ENCODE assay signal across 21 mouse cellular contexts in genomic region chr2:115120206-115120503, GRCm38 (mm10).
DNase-seq lines count a peak whose midpoint lies in the region; ATAC-seq lines count a peak whose summit lies in the region.
"Had no signal": no experiment of that assay in that cellular context is flagged by ENCODE, and none has a peak within 500 bp of the region (broad histone marks: within the 10 kb centered on the region; RNA-seq: fewer than 3 reads in every experiment).

No protein-coding gene starts in this region.

- peak; percentile 72; the same call in 1 of the 2 replicates for ATAC-seq in hindbrain, embryonic 12.5 days (ENCODE audit: low FRiP score)
- ATAC-seq in hindbrain, embryonic 13.5 days (ENCODE audit: low FRiP score) = no peak
- peak; percentile 92 for ATAC-seq in forebrain, embryonic 13.5 days
- peak; percentile 21; the same call in 1 of the 2 replicates for ATAC-seq in hindbrain, embryonic 14.5 days (ENCODE audit: low FRiP score)
- ATAC-seq in midbrain, embryonic 15.5 days (replicated peaks) = peak; percentile 74
- no peak for ATAC-seq in cerebellum, adult (ENCODE audit: insufficient number of reproducible peaks, low FRiP score, low TSS enrichment)
- no peak for ATAC-seq in erythroid progenitor cell, adult 5-6 weeks (replicated peaks; ENCODE audit: low FRiP score, poor library complexity, severe bottlenecking)
- ATAC-seq: CD4-positive, CD25-positive, alpha-beta regulatory T cell, adult 4 months; intestine, embryonic 15.5 days had no signal

- H3K36me3 ChIP-seq in hindbrain, embryonic 12.5 days = no peaks in the 10 kb centered on the region
- no peaks in the 10 kb centered on the region for H3K36me3 ChIP-seq in hindbrain, embryonic 13.5 days
- H3K36me3 ChIP-seq in forebrain, embryonic 13.5 days (ENCODE audit: poor library complexity, severe bottlenecking) = no peaks in the 10 kb centered on the region
- H3K36me3 ChIP-seq in hindbrain, embryonic 14.5 days (replicated peaks; ENCODE audit: control insufficient read depth, insufficient read depth) = no peaks in the 10 kb centered on the region
- H3K36me3 ChIP-seq in midbrain, embryonic 15.5 days (replicated peaks) = no peaks in the 10 kb centered on the region
- H3K36me3 ChIP-seq: heart, embryonic 12.5 days; hindbrain, embryonic 15.5 days; intestine, embryonic 15.5 days had no signal

- H3K27me3 ChIP-seq in hindbrain, embryonic 12.5 days = no peaks in the 10 kb centered on the region
- H3K27me3 ChIP-seq in hindbrain, embryonic 13.5 days = no peaks in the 10 kb centered on the region
- H3K27me3 ChIP-seq in forebrain, embryonic 13.5 days = no peaks in the 10 kb centered on the region
- no peaks in the 10 kb centered on the region for H3K27me3 ChIP-seq in hindbrain, embryonic 14.5 days (ENCODE audit: control insufficient read depth, insufficient read depth, low read length)
- no peaks in the 10 kb centered on the region for H3K27me3 ChIP-seq in midbrain, embryonic 15.5 days (replicated peaks)
- H3K27me3 ChIP-seq: heart, embryonic 12.5 days; hindbrain, embryonic 15.5 days; intestine, embryonic 15.5 days had no signal

- H3K4me3 ChIP-seq in hindbrain, embryonic 12.5 days = no peak overlapping the region
- no peak overlapping the region for H3K4me3 ChIP-seq in hindbrain, embryonic 13.5 days
- H3K4me3 ChIP-seq in forebrain, embryonic 13.5 days = no peak overlapping the region
- H3K4me3 ChIP-seq in hindbrain, embryonic 14.5 days (replicated peaks; ENCODE audit: low read length) = no peak overlapping the region
- no peak overlapping the region for H3K4me3 ChIP-seq in midbrain, embryonic 15.5 days
- H3K4me3 ChIP-seq: erythroblast, embryonic 14.5 days; heart, adult 2 months; heart, embryonic 12.5 days; hindbrain, embryonic 15.5 days; intestine, embryonic 15.5 days had no signal

- no peak overlapping the region for H3K27ac ChIP-seq in hindbrain, embryonic 12.5 days
- no peak overlapping the region for H3K27ac ChIP-seq in hindbrain, embryonic 13.5 days
- peak overlapping the region; percentile 73 for H3K27ac ChIP-seq in forebrain, embryonic 13.5 days
- H3K27ac ChIP-seq in hindbrain, embryonic 14.5 days = no peak overlapping the region
- no peak overlapping the region for H3K27ac ChIP-seq in midbrain, embryonic 15.5 days
- H3K27ac ChIP-seq: heart, adult 2 months; hindbrain, embryonic 15.5 days; intestine, embryonic 15.5 days; liver, embryonic 14.5 days; macrophage had no signal

- no peak for DNase-seq in hindbrain, embryonic 14.5 days (ENCODE audit: low spot score)
- DNase-seq in right cerebral cortex, adult 2 months (ENCODE audit: low spot score in 2 of 2) = no peak
- DNase-seq: cerebellum, adult 18-20 months; heart, adult 2 months; kidney, adult 2 months; lung, adult 2 months; spleen, adult 18-20 months; thymus, postnatal 14 days had no signal

- H3K4me2 ChIP-seq in hindbrain, embryonic 12.5 days (replicated peaks) = no peak overlapping the region
- H3K4me2 ChIP-seq in hindbrain, embryonic 13.5 days = no peak overlapping the region
- 0 out of 2 replicates have a peak overlapping the region, but pooled peaks have one; percentile 2 for H3K4me2 ChIP-seq in forebrain, embryonic 13.5 days
- H3K4me2 ChIP-seq in hindbrain, embryonic 14.5 days (replicated peaks) = no peak overlapping the region
- H3K4me2 ChIP-seq in midbrain, embryonic 15.5 days = no peak overlapping the region
- H3K4me2 ChIP-seq: heart, embryonic 12.5 days; hindbrain, embryonic 15.5 days; intestine, embryonic 15.5 days had no signal

- H3K4me1 ChIP-seq in hindbrain, embryonic 12.5 days = no peaks in the 10 kb centered on the region
- H3K4me1 ChIP-seq in hindbrain, embryonic 13.5 days (replicated peaks) = peaks cover 8% of the 10 kb centered on the region; the same call in 1 of the 2 replicates
- H3K4me1 ChIP-seq in forebrain, embryonic 13.5 days = peaks cover 15% of the 10 kb centered on the region
- no peaks in the 10 kb centered on the region for H3K4me1 ChIP-seq in hindbrain, embryonic 14.5 days (replicated peaks; ENCODE audit: control insufficient read depth, insufficient read depth, low read length)
- no peaks in the 10 kb centered on the region for H3K4me1 ChIP-seq in midbrain, embryonic 15.5 days
- H3K4me1 ChIP-seq: heart, embryonic 12.5 days; hindbrain, embryonic 15.5 days; intestine, embryonic 15.5 days had no signal

- no peaks in the 10 kb centered on the region for H3K9me3 ChIP-seq in hindbrain, embryonic 12.5 days (replicated peaks)
- no peaks in the 10 kb centered on the region for H3K9me3 ChIP-seq in hindbrain, embryonic 13.5 days
- H3K9me3 ChIP-seq in forebrain, embryonic 13.5 days (replicated peaks) = no peaks in the 10 kb centered on the region
- H3K9me3 ChIP-seq in hindbrain, embryonic 14.5 days (ENCODE audit: control insufficient read depth, low read length) = no peaks in the 10 kb centered on the region
- no peaks in the 10 kb centered on the region for H3K9me3 ChIP-seq in midbrain, embryonic 15.5 days
- H3K9me3 ChIP-seq: heart, embryonic 12.5 days; hindbrain, embryonic 15.5 days; intestine, embryonic 15.5 days had no signal

- WGBS in hindbrain, embryonic 12.5 days = 35% methylated on average over 3 of the region's 3 CpGs
- WGBS in hindbrain, embryonic 13.5 days = 22% methylated on average over 3 of the region's 3 CpGs
- 13% methylated on average over 3 of the region's 3 CpGs for WGBS in forebrain, embryonic 13.5 days
- 23% methylated on average over 3 of the region's 3 CpGs for WGBS in hindbrain, embryonic 14.5 days
- 15% methylated on average over 3 of the region's 3 CpGs for WGBS in midbrain, embryonic 15.5 days

- no peak overlapping the region for H3K9ac ChIP-seq in hindbrain, embryonic 12.5 days
- no peak overlapping the region for H3K9ac ChIP-seq in hindbrain, embryonic 13.5 days
- no peak overlapping the region for H3K9ac ChIP-seq in forebrain, embryonic 13.5 days
- no peak overlapping the region for H3K9ac ChIP-seq in hindbrain, embryonic 14.5 days
- no peak overlapping the region for H3K9ac ChIP-seq in midbrain, embryonic 15.5 days
- H3K9ac ChIP-seq: heart, embryonic 12.5 days; hindbrain, embryonic 15.5 days; intestine, embryonic 15.5 days; liver, embryonic 14.5 days had no signal

Comparison
In these comparisons a context has a peak if more than half of its experiments do, and no peak if none do; other contexts are left out.
1. ATAC-seq: peak in hindbrain, embryonic 12.5 days (single experiment), forebrain, embryonic 13.5 days (single experiment), hindbrain, embryonic 14.5 days (single experiment) and midbrain, embryonic 15.5 days (single experiment); none in hindbrain, embryonic 13.5 days (single experiment), cerebellum, adult (single experiment) and erythroid progenitor cell, adult 5-6 weeks (single experiment).